Mouse (Mus musculus) kidney, embryonic 15.5 days (tissue): ENCODE measurements around the gene Mfsd4a. TPM values are rescaled to one million over a fixed set of nuclear protein-coding genes. Genes with fewer than 3 reads are reported as not detected.

Experiments used
- ATAC-seq: fragments of 200-750 bp; cut with Nextera tagmentation; replicated peaks from 2 replicates; pipeline ENCODE4 v1.8.0; 2017; ENCODE audit warnings: moderate TSS enrichment; ENCODE audit not compliant: low FRiP score
- H3K27ac ChIP-seq: fragments of 300-500 bp; sonication (generic); 2 replicates; pipeline ENCODE4 v1.5.1; 2015; ENCODE audit warnings: mild to moderate bottlenecking, inconsistent platforms
- H3K27me3 ChIP-seq: fragments of 300-500 bp; sonication (generic); 2 replicates; pipeline ENCODE4 v1.6.1; 2015; ENCODE audit warnings: inconsistent platforms
- H3K36me3 ChIP-seq: fragments of 300-500 bp; sonication (generic); 2 replicates; pipeline ENCODE4 v1.6.1; 2015; ENCODE audit warnings: inconsistent platforms
- H3K4me1 ChIP-seq: fragments of 300-500 bp; sonication (generic); 2 replicates; pipeline ENCODE4 v1.6.1; 2015; ENCODE audit warnings: inconsistent platforms
- H3K4me2 ChIP-seq: fragments of 300-500 bp; sonication (generic); 2 replicates; pipeline ENCODE4 v1.6.1; 2015; ENCODE audit warnings: moderate library complexity, mild to moderate bottlenecking, inconsistent platforms
- H3K4me3 ChIP-seq: fragments of 300-500 bp; sonication (generic); replicated peaks from 2 replicates; pipeline ENCODE4 v1.5.1; 2015; ENCODE audit warnings: mild to moderate bottlenecking, inconsistent platforms
- H3K9ac ChIP-seq: fragments of 300-500 bp; sonication (generic); 2 replicates; pipeline ENCODE4 v1.6.1; 2015; ENCODE audit warnings: mild to moderate bottlenecking, inconsistent platforms
- H3K9me3 ChIP-seq: fragments of 300-500 bp; sonication (generic); replicated peaks from 2 replicates; pipeline ENCODE4 v1.6.1; 2016; ENCODE audit warnings: inconsistent platforms
- WGBS: fragments of 180-500 bp; shearing (Covaris S2); methylation state at CpG from one replicate; pipeline ENCODE4 v1.1.7; 2015; ENCODE audit warnings: mixed read lengths; 5-methylcytosine and 5-hydroxymethylcytosine counted together
- polyA plus RNA-seq: library from polyadenylated mRNA; unstranded; fragments of >200 nt; fragmentation: Nextera tagmentation; extraction: Ambion mirVana; gene quantifications from 2 replicates; pipeline ENCODE4 v1.2.1, GENCODE M21; 2015

Gene Mfsd4a
- polyA plus RNA-seq, 1 experiment from 2014 or later, result 15.6 TPM

- no peak overlapping the region for H3K4me2 ChIP-seq
- no peaks in the 10 kb centered on the region for H3K9me3 ChIP-seq
- H3K4me3 ChIP-seq, result no peak overlapping the region
- H3K36me3 ChIP-seq, result 0 out of 2 replicates have a peak, but pooled peaks cover 4% of the 10 kb centered on the region
- 0 out of 2 replicates have a peak, but pooled peaks cover 4% of the 10 kb centered on the region for H3K27me3 ChIP-seq
- no peak overlapping the region for H3K9ac ChIP-seq
- H3K27ac ChIP-seq, result no peak overlapping the region
- 92% methylated on average over 5 of the region's 5 CpGs for WGBS
- ATAC-seq, result no peak
- peaks cover 26% of the 10 kb centered on the region for H3K4me1 ChIP-seq
These were observed 91.0 kb downstream of the Mfsd4a start for GRCm38 (mm10) chr1:131976886-131977285.

- Histone ChIP-seq H3K4me2 (no peak overlapping the region), H3K27me3 (0 out of 2 replicates have a peak, but pooled peaks cover 4% of the 10 kb centered on the region), H3K9ac (no peak overlapping the region), H3K36me3 (0 out of 2 replicates have a peak, but pooled peaks cover 4% of the 10 kb centered on the region), H3K27ac (no peak overlapping the region), H3K9me3 (no peaks in the 10 kb centered on the region), H3K4me1 (peaks cover 51% of the 10 kb centered on the region), H3K4me3 (no peak overlapping the region)
- ATAC-seq, result no peak
- WGBS, result 74% methylated on average over 6 of the region's 6 CpGs
These were observed 93.9 kb downstream of the Mfsd4a start for GRCm38 (mm10) chr1:131973991-131974390.

Other genes starting within 250 kb of the Mfsd4a start
- gene Slc41a1, start 240.6 kb downstream of the Mfsd4a start, polyA plus RNA-seq, result 12.7 and 15.5 TPM in 2 replicates
- 18.3 and 18.7 TPM in 2 replicates for gene Rab29, start 200.8 kb downstream of the Mfsd4a start, polyA plus RNA-seq
- 85.7 and 93.2 TPM in 2 replicates for gene Nucks1, start 157.5 kb downstream of the Mfsd4a start, polyA plus RNA-seq
- 7.9 and 9.1 TPM in 2 replicates for gene Slc45a3, start 105.1 kb downstream of the Mfsd4a start, polyA plus RNA-seq
- gene Elk4, start 60.5 kb downstream of the Mfsd4a start, polyA plus RNA-seq, result 24.1 and 25.8 TPM in 2 replicates
- 7.6 and 8.1 TPM in 2 replicates for gene Cdk18, start 71.6 kb upstream of the Mfsd4a start, polyA plus RNA-seq
- 0.31 and 0.51 TPM in 2 replicates for gene Lemd1, start 123.4 kb upstream of the Mfsd4a start, polyA plus RNA-seq
- gene AC124108.1, start 123.4 kb upstream of the Mfsd4a start, polyA plus RNA-seq, result 0.05 TPM in 2 replicates
- gene Gm10188, start 161.7 kb upstream of the Mfsd4a start, polyA plus RNA-seq, result not detected in 2 replicates
- 1.2 and 1.6 TPM in 2 replicates for gene Klhdc8a, start 230.6 kb upstream of the Mfsd4a start, polyA plus RNA-seq
- gene Nuak2, start 248.1 kb upstream of the Mfsd4a start, polyA plus RNA-seq, result 3.6 and 3.8 TPM in 2 replicates